Mouse (Mus musculus) myocyte (in vitro differentiated cells): ENCODE results near the gene Adamts9.

ENCODE experiments used
- CEBPB ChIP-seq: IDR thresholded peaks from 2 replicates; pipeline ENCODE4 v1.6.1; 2011; ENCODE audit warnings: mild to moderate bottlenecking, moderate library complexity; ENCODE audit not compliant: poor library complexity, insufficient read depth, severe bottlenecking
- E2F4 ChIP-seq: IDR thresholded peaks from one replicate; pipeline ENCODE4 v1.6.1; 2011; ENCODE audit warnings: mild to moderate bottlenecking, control low read depth, moderate library complexity; ENCODE audit not compliant: insufficient read depth
- MAX ChIP-seq: IDR thresholded peaks from one replicate; pipeline ENCODE4 v1.6.1; 2011; ENCODE audit warnings: low read depth, mild to moderate bottlenecking, control low read depth
- MYOG ChIP-seq, 3 experiments: IDR thresholded peaks; one replicate each; pipeline ENCODE4 v1.6.1; 2011; ENCODE audit warnings: control low read depth in 2 of 3, low read depth in 2 of 3, mild to moderate bottlenecking in 2 of 3; ENCODE audit not compliant: insufficient read length in 2 of 3, control insufficient read depth in 1 of 3, insufficient read depth in 1 of 3
- POLR2A ChIP-seq: IDR thresholded peaks from one replicate; pipeline ENCODE4 v1.6.1; 2011; ENCODE audit warnings: low read depth, mild to moderate bottlenecking, control low read depth, moderate library complexity; ENCODE audit not compliant: insufficient read length
- POLR2AphosphoS2 ChIP-seq: IDR thresholded peaks from one replicate; pipeline ENCODE4 v1.6.1; 2011; ENCODE audit warnings: low read depth, control low read depth; ENCODE audit not compliant: insufficient read length
- REST ChIP-seq: IDR thresholded peaks from one replicate; pipeline ENCODE4 v1.6.1; 2011; ENCODE audit warnings: mild to moderate bottlenecking, control low read depth, moderate library complexity; ENCODE audit not compliant: insufficient read depth, insufficient read length
- SRF ChIP-seq: IDR thresholded peaks from one replicate; pipeline ENCODE4 v1.6.1; 2011; ENCODE audit warnings: low read depth; ENCODE audit not compliant: control insufficient read depth, insufficient read length
- TCF12 ChIP-seq: IDR thresholded peaks from one replicate; pipeline ENCODE4 v1.6.1; 2011; ENCODE audit warnings: mild to moderate bottlenecking, control low read depth; ENCODE audit not compliant: poor library complexity, insufficient read depth, severe bottlenecking
- USF1 ChIP-seq: IDR thresholded peaks from one replicate; pipeline ENCODE4 v1.6.1; 2011; ENCODE audit warnings: low read depth, mild to moderate bottlenecking, control low read depth, moderate library complexity

- TF ChIP-seq POLR2A: no peak
- no peak for TF ChIP-seq MAX
- no peak for TF ChIP-seq E2F4
- TF ChIP-seq USF1: no peak
- TF ChIP-seq MYOG (IDR thresholded peaks at IDR 0.05; ENCODE audit: control insufficient read depth in 1 of 3, insufficient read depth in 1 of 3, insufficient read length in 2 of 3, low read depth in 2 of 3): no peak
- no peak for TF ChIP-seq POLR2AphosphoS2
- no peak for TF ChIP-seq CEBPB
- TF ChIP-seq TCF12: no peak
- TF ChIP-seq SRF: no peak
- no peak for TF ChIP-seq REST
Observed at GRCm38 (mm10) chr6:92854873-92855272, 88.4 kb downstream of the Adamts9 start.
